Mouse (Mus musculus): ENCODE measurements around the gene Apobec3. TPM values are rescaled to one million over a fixed set of nuclear protein-coding genes. Genes with fewer than 3 reads are reported as not detected.
A peak's percentile ranks its signal among the peaks of the same experiment; 100 is the strongest.
"Not testable (repeated sequence)": the region's sequence is repeated elsewhere in the genome, so short reads cannot be mapped to it uniquely, and the experiment has no call there.

Gene Apobec3
- polyA plus RNA-seq, 1 experiment from 2014 or later, result 3.5 TPM

DNA sequence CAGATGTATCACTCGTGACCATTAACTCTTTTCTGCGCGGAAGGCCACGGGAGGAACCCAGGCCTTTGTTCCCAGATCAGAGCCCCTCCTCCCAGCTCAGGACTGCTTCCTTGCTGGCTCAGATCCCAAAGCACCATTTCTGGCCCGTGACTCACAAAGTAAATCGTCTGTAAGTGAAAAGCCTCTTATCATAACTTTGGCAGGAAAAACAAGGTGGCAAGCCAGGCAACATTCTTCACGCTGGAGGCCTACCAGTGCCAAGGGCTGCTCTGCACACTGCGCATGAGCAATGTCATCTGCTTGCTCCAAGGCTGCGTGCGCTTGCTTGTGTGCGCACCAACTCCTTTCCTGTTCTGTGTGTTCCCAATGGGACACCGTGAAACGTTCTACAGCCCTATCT lies 12.1 kb upstream of the Apobec3 start:
- Histone ChIP-seq H3K9ac (no peak overlapping the region), H3K4me2 (0 out of 2 replicates have a peak overlapping the region, but pooled peaks have one; percentile 1), H3K4me3 (no peak overlapping the region), H3K27ac (peak overlapping the region; percentile 40; the same call in 1 of the 2 replicates), H3K36me3 (replicated peaks) (no peaks in the 10 kb centered on the region), H3K4me1 (peaks cover 15% of the 10 kb centered on the region; the same call in 1 of the 2 replicates), H3K9me3 (no peaks in the 10 kb centered on the region), H3K27me3 (replicated peaks) (no peaks in the 10 kb centered on the region)
- no peak for ATAC-seq (replicated peaks)
- WGBS, result 48% methylated on average over 13 of the region's 13 CpGs

GRCm38 (mm10) chr15:79880477-79880876 lies 11.0 kb upstream of the Apobec3 start:
- Histone ChIP-seq H3K9me3 (no peaks in the 10 kb centered on the region), H3K27me3 (replicated peaks) (no peaks in the 10 kb centered on the region), H3K4me3 (no peak overlapping the region), H3K36me3 (replicated peaks) (no peaks in the 10 kb centered on the region), H3K27ac (no peak overlapping the region), H3K4me1 (peaks cover 15% of the 10 kb centered on the region; the same call in 1 of the 2 replicates), H3K9ac (no peak overlapping the region), H3K4me2 (no peak overlapping the region)
- WGBS, result 85% methylated on average over 3 of the region's 3 CpGs
- ATAC-seq (replicated peaks), result no peak

DNA sequence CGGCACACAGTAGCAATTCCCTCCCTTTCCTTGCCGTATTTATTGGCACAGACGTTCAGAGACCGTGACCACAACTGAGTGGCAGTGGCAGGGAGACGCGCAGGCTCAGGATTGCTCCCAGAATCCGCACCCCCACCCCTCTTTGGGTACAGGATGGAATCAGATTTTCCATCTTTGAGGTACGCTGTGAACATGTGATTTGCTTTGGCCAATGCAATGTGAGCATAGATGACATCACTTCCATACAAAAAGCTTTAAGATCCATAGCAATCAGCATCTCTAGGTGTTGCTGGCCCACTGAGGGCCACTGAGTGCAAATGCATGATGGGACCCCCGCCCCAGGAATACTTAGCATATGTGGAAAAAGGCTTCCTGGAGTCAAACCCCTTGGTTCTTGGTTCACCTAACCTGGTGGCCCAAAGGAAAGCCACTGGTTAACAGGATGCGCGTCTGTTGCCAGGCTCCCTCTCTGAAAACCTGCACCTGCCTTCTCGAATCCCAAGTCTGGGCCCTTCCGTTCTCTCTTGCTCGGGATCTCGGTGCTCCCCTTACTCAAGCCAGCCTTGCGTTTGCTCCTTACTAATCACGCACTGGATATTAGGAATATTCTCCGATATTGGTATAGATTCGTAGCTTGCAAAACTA lies 8.7 kb upstream of the Apobec3 start:
- Histone ChIP-seq H3K9ac (peak overlapping the region; percentile 53), H3K27ac (peak overlapping the region; percentile 91), H3K4me3 (peak overlapping the region; percentile 42), H3K9me3 (no peaks in the 10 kb centered on the region), H3K4me2 (peak overlapping the region; percentile 68), H3K36me3 (replicated peaks) (no peaks in the 10 kb centered on the region), H3K27me3 (replicated peaks) (no peaks in the 10 kb centered on the region), H3K4me1 (peaks cover 15% of the 10 kb centered on the region; the same call in 1 of the 2 replicates)
- peak; percentile 91 for ATAC-seq (replicated peaks)
- 19% methylated on average over 19 of the region's 19 CpGs for WGBS

DNA sequence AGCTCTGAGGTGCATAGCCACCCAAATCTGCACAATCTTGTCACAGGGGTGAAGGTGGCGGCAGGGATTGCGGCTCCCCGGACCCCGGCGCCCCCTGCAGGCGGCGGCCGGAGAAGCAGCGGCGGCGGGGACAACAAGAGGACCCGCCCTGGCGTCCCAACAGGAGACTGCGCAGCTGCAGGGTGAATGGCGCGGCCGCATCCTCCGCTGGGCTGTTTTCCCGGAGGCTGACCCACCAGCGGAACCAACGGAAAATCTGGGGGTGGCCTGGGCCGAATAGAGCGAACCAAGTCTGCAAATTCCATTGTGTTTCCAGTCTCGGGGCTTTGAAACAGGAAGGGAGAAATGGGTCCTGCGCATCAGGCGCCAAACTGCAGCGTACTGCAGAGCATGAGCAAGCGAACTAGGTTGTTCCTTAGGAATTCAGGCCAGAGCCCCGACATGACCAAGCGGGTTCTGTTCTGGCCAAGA lies 8.1 kb upstream of the Apobec3 start:
- H3K9ac ChIP-seq, result peak overlapping the region; percentile 53
- WGBS, result under 1% methylated on average over 30 of the region's 30 CpGs
- ATAC-seq (replicated peaks), result peak; percentile 93
- H3K9me3 ChIP-seq, result no peaks in the 10 kb centered on the region
- H3K27me3 ChIP-seq (replicated peaks), result no peaks in the 10 kb centered on the region
- no peaks in the 10 kb centered on the region for H3K36me3 ChIP-seq (replicated peaks)
- H3K27ac ChIP-seq, result peak overlapping the region; percentile 91
- H3K4me3 ChIP-seq, result peak overlapping the region; percentile 42
- peaks cover 15% of the 10 kb centered on the region; the same call in 1 of the 2 replicates for H3K4me1 ChIP-seq
- H3K4me2 ChIP-seq, result peak overlapping the region; percentile 68

- no peak overlapping the region for H3K27ac ChIP-seq
- 80% methylated on average over 5 of the region's 5 CpGs for WGBS
- ATAC-seq (replicated peaks), result no peak
Observed at GRCm38 (mm10) chr15:79884820-79885219, 6.6 kb upstream of the Apobec3 start.

DNA sequence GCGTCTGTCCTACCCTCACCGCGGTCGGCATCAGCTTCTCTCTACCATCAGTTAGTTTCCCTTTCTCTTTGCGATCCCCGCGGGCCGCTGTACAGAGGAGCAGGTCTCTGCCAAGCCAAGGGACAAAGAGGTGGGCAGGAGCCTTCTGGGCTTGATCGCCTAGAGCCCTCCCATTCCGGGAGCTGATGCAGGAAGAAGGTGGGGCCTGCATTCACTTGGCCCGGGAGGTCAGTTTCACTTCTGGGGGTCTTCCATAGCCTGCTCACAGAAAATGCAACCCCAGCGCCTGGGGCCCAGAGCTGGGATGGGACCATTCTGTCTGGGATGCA lies 718 bp downstream of the Apobec3 start:
- Histone ChIP-seq H3K27me3 (replicated peaks) (peaks cover 13% of the 10 kb centered on the region), H3K4me1 (peaks cover 7% of the 10 kb centered on the region), H3K4me2 (peak overlapping the region; percentile 44), H3K4me3 (peak overlapping the region; percentile 21), H3K9ac (0 out of 2 replicates have a peak overlapping the region, but pooled peaks have one; percentile 0), H3K9me3 (no peaks in the 10 kb centered on the region), H3K36me3 (replicated peaks) (no peaks in the 10 kb centered on the region), H3K27ac (no peak overlapping the region)
- 3% methylated on average over 12 of the region's 12 CpGs for WGBS
- no peak for ATAC-seq (replicated peaks)

More at GRCm38 (mm10) chr15:79884820-79885219, 6.6 kb upstream of the Apobec3 start:
- no peaks in the 10 kb centered on the region for H3K27me3 ChIP-seq (replicated peaks)
- no peaks in the 10 kb centered on the region for H3K9me3 ChIP-seq
- no peak overlapping the region for H3K4me2 ChIP-seq
- peaks cover 8% of the 10 kb centered on the region; the same call in 1 of the 2 replicates for H3K4me1 ChIP-seq
- H3K36me3 ChIP-seq (replicated peaks), result no peaks in the 10 kb centered on the region
- H3K9ac ChIP-seq, result no peak overlapping the region
- H3K4me3 ChIP-seq, result no peak overlapping the region

DNA sequence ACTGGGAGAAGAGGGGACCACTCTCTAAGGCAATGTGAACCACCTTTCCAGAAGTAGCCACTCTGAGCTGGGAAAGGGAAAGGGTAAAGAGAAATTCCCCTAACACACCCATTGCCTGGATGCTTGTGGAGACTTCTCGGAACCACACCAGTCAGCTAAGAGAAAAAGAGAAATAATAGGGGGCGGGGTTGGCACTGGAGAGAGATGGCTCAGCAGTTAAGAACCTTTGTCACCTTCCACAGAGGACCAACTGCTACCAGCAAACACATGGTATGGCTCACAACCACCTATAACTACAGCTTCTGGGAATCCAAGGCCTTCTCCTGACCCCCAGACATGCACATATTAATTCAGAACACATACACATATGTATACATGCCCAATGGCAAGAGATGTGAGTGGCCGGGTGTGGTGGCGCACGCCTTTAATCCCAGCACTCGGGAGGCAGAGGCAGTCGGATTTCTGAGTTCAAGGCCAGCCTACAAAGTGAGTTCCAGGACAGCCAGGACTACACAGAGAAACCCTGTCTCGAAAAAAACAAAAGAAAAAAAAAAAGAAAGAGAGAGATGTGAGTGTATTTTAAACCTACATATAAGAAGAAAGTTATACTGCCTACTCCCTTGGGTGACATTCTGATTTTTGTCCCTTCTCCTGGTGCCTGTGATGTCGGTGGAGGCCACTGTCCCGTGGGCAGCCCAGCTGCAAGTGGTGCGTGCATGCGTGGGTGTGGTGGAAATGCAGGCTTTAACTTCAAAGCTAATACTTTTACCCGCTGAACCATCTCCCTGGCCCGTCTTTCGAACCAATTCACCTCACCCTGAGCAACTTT lies 1.8 kb downstream of the Apobec3 start:
- Histone ChIP-seq H3K27ac (no peak overlapping the region), H3K4me2 (no peak overlapping the region; the same call in 1 of the 2 replicates), H3K9me3 (no peaks in the 10 kb centered on the region), H3K9ac (no peak overlapping the region), H3K4me3 (no peak overlapping the region), H3K27me3 (replicated peaks) (peaks cover 13% of the 10 kb centered on the region), H3K36me3 (replicated peaks) (no peaks in the 10 kb centered on the region), H3K4me1 (peaks cover 7% of the 10 kb centered on the region)
- no peak for ATAC-seq (replicated peaks)
- WGBS, result 84% methylated on average over 15 of the region's 15 CpGs

DNA sequence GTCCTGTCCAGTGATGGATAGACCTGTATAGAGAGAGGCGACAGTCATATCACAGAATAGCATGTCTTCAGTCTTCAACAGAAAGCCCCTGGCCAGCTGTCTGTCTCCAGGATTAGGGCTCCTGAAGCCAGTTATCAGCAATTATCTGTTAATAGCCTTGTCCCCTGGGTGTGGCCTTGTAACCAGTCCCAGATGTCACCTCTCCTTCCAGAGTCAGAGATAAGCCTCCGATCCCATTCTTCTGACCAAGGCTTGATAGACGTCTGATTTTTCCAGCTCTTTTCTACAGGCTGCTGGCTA lies 2.3 kb downstream of the Apobec3 start:
- Histone ChIP-seq H3K4me2 (no peak overlapping the region), H3K4me3 (no peak overlapping the region), H3K27me3 (replicated peaks) (peaks cover 13% of the 10 kb centered on the region), H3K4me1 (peaks cover 7% of the 10 kb centered on the region), H3K9ac (no peak overlapping the region), H3K36me3 (replicated peaks) (no peaks in the 10 kb centered on the region), H3K9me3 (no peaks in the 10 kb centered on the region), H3K27ac (no peak overlapping the region)
- ATAC-seq (replicated peaks), result no peak
- 69% methylated on average over 3 of the region's 3 CpGs for WGBS

DNA sequence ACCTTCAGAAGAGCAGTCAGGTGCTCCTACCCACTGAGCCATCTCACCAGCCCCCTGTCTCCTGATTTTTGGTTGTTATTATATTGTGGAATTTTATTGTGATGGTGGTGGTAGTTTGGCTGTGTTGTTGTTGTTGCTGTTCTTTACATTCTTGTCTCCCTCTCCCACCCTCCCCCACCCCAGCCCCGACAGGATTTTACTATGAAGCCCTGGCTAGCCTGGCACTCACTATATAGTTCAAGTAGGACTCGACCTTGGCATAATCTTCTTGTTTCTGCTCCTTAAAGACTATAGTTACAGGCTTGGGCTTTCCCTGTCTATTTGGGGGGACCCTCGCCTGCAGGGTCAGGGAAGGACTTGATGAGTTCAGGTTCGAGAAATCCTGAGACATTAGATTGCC lies 2.9 kb downstream of the Apobec3 start:
- H3K9ac ChIP-seq, result no peak overlapping the region
- no peak for ATAC-seq (replicated peaks)
- no peak overlapping the region for H3K27ac ChIP-seq
- H3K4me1 ChIP-seq, result peaks cover 7% of the 10 kb centered on the region
- H3K4me2 ChIP-seq, result no peak overlapping the region
- no peak overlapping the region for H3K4me3 ChIP-seq
- H3K36me3 ChIP-seq (replicated peaks), result no peaks in the 10 kb centered on the region
- no peaks in the 10 kb centered on the region for H3K9me3 ChIP-seq
- peaks cover 13% of the 10 kb centered on the region for H3K27me3 ChIP-seq (replicated peaks)
- WGBS, result 80% methylated on average over 4 of the region's 4 CpGs

GRCm38 (mm10) chr15:79895221-79896079 lies 4.0 kb downstream of the Apobec3 start:
- not testable (repeated sequence) for H3K4me2 ChIP-seq; H3K36me3 ChIP-seq (replicated peaks); H3K4me1 ChIP-seq; ATAC-seq (replicated peaks); H3K9me3 ChIP-seq; H3K9ac ChIP-seq; H3K27ac ChIP-seq; H3K4me3 ChIP-seq
- H3K27me3 ChIP-seq (replicated peaks), result peaks cover 13% of the 10 kb centered on the region
- WGBS, result 93% methylated on average over 12 of the region's 23 CpGs

DNA sequence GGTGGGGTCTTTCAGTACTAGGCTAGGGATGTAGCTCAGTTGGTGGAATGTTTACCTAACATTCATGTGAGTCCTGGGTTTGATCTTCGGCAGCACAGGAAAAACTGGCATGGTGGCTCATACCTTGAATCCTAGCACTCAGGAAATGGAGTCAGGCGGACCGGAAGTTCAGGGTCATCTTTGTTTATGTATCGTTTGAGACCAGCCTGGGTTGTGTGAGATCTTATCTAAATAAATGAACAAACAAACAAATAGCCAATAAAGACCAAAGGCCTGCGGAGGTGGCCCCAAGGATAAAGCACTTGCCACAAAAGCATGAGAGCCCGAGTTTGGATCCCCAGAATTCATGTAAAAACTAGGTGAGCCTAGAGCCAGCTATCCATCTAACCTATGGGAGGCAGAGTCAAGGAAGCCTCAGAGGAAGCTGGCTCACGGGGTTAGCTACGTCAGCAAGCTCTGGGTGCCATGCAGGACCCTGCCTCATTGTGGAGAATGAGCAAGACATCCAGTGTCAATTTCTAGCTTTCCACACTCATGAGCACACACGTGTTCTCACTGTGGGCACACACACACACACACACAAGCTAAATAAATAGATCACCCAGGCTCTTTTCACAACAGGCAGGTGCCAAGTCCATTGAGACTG lies 4.7 kb downstream of the Apobec3 start:
- H3K4me3 ChIP-seq, result no peak overlapping the region
- H3K4me1 ChIP-seq, result peaks cover 7% of the 10 kb centered on the region
- H3K27me3 ChIP-seq (replicated peaks), result peaks cover 9% of the 10 kb centered on the region
- no peaks in the 10 kb centered on the region for H3K9me3 ChIP-seq
- WGBS, result 83% methylated on average over 9 of the region's 9 CpGs
- H3K27ac ChIP-seq, result no peak overlapping the region
- H3K4me2 ChIP-seq, result no peak overlapping the region
- ATAC-seq (replicated peaks), result no peak
- H3K9ac ChIP-seq, result no peak overlapping the region
- H3K36me3 ChIP-seq (replicated peaks), result no peaks in the 10 kb centered on the region
